Mouse (Mus musculus): ENCODE measurements around the gene Slc25a35.

DNA sequence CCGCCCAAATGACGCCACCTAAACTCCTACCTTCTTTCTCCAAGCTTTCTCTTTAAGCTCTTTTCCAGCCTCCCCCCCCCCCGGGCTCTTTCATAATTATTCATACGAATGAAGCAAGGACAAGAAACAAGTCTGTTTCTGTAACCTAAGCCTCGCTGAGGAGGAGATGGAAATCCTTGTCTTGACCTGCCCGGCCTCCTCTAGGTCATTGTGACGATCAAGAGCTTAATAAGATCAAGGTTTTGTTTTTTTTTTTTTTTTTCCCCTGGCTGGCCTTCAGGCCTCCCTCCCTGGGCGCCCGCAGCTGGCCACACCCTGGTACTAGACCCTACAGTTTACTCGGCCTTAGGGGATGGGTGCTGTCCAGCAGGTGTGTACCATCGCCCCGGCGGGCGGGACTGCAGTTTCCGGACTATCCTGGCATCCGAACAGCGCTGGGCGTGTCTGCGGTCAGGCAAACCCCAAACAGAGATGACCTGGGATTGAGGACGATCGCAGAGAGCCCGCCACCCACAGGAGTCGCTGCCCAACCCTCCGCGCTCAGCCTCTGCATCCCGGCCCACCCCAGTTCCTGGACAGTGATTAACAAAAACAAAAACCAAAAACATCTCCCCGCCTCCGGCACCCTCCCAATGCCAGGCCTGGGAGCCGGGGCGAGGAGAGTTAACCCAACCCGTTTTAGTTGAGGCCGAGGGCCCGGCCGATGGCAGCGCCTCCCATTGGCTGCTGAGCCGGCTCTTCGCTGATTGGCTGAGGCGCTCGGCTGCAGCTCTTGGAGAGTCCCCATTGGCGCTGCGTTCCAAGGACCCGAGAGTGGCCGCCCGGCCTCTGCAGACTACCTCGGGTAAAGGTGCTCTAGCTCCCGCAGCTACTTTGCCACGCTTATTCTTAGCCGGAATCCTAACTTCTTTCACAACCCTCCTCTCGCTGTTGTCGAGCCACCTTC lies at the start of gene Slc25a35:
- TF ChIP-seq CTCF (IDR thresholded peaks at IDR 0.05; ENCODE audit: insufficient read depth, low read length) = no peak
- TF ChIP-seq POLR2A (IDR thresholded peaks at IDR 0.05; ENCODE audit: borderline replicate concordance, extremely low read depth, low read depth, low read length) = peak; percentile 43; the same call in 1 of the 2 replicates

Measured in lung, adult 2 months (tissue).